Mouse (Mus musculus): ENCODE results near the gene Tsg101.
"Not testable (repeated sequence)": the region's sequence is repeated elsewhere in the genome, so short reads cannot be mapped to it uniquely, and the experiment has no call there.

Gene Tsg101

DNA sequence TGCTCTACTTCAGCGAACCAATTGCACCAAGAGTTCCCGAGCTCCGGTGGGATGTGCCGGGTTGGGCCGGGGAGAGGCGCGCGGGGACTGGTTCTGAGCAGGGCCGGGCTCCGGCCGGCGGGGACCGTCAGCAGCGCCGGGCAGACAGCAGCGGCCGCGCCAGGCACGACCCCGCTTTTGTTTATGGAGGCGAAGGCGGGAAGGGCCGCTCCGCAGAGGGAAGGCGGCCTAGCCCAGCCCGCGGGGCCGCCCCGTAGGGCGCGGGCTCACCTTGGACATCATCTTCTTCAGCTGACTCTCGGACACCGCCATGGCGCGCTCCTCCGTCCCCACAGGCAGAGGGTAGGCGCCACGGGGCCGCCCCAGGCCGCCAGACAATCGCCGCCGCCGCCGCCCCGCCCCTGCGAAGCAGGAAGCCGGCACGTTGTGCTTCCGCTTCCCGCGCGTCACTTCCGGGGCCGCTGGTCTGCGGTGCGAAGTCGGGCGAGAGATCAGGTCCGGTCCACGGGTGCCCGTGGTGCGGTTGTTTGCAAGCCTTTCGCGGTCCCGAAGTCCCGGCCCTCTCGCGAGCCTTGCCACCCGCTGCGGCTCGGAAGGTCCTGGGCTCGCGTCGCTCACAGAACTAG is at the start of gene Tsg101:
Gene Tsg101 (minus strand): TSS at position 419 of the 626 bp plus-strand sequence.
- DNase-seq (ENCODE audit: low read depth in 2 of 2, low spot score in 2 of 2), result peak; percentile 86

DNA sequence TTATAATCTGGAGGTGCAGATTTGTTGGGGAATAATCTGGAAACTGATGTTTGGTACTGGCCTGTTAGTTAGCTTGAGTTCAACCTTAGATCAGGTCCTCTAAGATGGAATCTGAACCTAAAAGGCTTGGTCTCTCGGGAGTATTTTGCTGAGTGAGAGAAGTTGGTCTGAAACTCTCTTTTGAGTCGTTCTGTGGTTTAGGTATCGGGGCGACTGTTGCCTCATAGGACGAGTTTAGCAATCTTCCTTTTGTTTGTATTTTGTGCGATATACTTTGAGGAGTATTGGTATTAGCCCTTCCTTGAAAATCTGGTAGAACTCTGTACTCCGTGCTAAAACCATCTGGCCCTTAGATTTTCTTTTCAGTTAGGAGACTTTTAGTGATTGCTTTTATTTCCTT is 44.3 kb upstream of the Tsg101 start:
- no peak for DNase-seq (ENCODE audit: low read depth in 2 of 2, low spot score in 2 of 2)

DNA sequence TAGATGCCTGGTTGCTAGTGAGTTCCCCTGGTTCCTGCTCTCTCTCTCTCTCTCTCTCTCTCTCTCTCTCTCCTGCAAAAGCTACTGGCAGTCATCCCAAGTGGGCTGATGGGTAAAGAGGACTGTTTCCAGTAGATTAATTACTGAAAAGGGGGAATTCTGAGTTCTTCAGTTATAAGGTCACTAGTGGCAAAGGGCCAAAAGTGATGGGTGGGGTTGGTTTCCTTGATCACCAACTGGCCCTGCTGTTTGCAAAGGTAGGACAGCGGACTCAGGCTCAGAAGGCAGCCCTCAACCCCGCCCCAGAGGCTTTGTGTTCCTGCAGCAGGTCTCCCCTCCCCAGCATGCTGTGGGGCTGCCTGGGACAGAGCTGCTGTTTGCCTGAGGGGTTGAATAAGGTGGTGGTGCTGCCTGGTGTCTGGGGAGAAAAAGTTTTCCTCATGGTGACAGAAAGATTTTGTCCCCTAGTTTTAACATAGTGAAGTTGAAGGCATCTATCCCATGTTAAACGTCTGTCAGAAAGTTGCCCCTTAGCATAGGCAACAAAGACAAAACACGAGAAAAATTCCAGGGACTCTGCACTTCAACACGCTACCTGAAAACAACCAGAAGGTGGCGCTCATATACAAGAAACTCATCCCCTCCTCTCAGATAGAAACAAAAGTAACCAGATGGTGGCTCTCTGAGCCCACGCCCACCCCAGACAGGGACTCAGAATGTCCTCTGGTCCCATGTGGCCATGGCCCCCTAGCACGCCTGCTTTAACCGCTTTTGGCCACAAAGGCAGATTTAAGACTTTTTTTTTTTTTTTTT is 43.2 kb upstream of the Tsg101 start:
- DNase-seq (ENCODE audit: low read depth in 2 of 2, low spot score in 2 of 2), result peak; percentile 44 to 67

DNA sequence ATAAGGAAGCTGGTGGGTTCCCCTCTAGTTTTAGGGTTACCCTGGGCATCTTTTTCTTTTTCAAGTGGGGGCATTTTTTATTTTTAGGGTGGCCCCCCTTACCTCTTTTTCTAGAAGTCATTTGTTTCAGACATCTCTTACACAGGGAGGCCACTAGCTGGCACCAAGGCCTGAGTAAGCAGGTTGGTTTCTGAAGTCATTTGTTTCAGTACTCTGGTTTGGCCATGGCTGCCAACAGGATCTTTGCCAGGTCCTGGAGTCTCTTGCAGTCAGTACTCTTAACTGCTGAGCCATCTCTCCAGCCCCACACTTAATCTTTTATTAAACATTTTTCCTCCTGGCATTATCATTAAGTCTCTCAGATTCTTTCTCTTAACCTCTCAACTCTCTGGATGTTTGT is 42.4 kb upstream of the Tsg101 start:
- DNase-seq (ENCODE audit: low read depth in 2 of 2, low spot score in 2 of 2), result no peak

DNA sequence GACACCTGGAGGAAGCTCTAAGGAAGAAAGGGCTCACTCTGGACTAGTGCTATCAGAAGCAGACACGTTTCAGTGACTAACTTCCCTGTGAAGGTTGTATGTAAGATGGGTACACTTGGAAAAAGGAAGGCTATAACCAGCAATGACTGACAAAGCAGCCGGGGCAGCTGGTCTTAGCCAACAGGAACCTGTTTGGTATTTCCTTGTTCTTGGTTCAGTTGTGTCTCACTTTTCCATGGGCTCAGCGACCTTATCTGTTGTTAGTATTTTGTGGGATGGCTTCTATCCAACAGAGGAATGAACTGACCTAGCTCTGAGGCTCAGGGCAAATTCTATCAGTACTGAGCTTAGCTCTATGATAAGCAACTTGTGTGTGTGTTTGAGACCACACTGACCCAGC is 41.2 kb upstream of the Tsg101 start:
- DNase-seq (ENCODE audit: low read depth in 2 of 2, low spot score in 2 of 2), result no peak

DNA sequence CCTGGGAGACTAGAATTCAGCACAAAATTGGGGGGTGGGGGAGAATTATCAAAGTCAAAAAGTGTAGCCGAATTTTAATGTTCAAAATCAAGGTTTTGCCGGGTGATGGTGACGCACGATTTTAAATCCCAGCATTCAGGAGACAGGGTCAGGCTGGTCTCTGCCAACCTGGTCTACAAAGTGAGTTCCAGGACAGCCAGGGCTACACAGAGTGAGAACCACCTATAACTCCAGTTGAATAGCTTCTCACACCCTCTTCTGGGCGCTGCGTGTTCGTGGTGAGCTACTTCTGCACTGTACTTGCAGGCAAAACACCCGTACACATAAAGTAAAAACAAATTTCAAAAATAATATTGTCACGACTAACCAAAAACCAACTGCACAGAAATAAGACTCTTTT is 39.1 kb upstream of the Tsg101 start:
- DNase-seq (ENCODE audit: low read depth in 2 of 2, low spot score in 2 of 2), result no peak

DNA sequence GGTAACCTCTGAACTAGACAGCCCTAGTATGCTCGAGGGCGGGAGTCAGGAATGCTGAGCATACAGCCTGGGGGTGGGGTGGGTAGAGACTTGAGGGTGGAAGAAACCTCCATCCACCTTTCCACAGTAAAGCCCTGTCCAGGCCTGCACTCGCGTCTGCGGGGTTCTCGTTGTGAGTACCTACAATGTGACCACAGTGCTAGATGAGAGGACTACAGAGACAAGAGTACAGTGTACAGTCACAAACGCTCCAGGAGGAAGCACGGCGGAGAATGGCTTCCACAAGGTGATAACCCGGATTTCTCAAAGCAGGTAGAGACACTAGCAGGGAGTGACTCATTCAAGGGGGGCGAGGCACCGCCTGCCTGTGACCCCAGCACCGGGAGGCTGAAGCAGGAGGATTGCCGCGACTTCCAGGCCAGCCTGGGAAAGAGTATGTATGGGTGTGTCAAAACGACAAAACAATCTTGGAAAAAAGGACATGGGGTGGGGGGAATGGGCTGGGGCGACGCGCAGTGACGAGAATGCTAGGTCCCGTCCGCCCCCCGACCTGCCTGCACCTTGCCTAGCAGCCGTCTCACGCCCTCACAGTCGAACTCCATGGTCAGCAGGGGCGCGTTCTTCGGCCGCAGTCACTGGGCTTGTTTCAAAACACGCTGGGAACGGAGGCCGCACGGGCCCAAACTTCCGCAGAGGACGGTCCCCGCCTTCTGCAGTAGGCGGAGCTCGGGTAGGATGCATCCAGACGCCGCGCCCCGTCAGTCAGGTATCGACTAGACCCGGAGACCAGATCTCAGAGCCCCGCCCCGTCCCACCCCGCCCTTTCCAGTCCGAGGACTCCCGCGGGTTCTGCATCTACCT is 38.3 kb upstream of the Tsg101 start, which contains the start of gene Uevld:
Gene Uevld (minus strand): TSS at position 697 of the 861 bp plus-strand sequence.
- DNase-seq (ENCODE audit: low read depth in 2 of 2, low spot score in 2 of 2), result peak; percentile 47 to 67

DNA sequence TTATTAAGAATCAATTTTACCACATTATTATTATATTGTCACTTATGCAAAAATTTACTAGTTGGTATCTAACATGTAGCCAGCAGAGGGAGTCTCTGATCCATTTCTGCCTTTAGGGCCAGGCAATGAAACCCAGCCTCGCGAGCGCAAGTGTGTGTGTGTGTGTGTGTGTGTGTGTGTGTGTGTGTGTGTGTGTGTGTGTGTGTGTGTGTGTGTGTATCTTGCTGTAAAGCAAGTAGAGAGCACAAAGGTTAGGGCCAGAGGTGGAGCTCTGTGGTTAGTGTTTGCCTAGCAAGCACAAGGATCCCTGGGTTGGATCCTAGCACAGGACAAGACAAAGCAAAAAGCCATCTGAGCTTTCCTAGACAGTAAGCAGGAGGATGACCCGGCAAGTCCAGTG is 16.1 kb upstream of the Tsg101 start:
- DNase-seq (ENCODE audit: low read depth in 2 of 2, low spot score in 2 of 2), result no peak

DNA sequence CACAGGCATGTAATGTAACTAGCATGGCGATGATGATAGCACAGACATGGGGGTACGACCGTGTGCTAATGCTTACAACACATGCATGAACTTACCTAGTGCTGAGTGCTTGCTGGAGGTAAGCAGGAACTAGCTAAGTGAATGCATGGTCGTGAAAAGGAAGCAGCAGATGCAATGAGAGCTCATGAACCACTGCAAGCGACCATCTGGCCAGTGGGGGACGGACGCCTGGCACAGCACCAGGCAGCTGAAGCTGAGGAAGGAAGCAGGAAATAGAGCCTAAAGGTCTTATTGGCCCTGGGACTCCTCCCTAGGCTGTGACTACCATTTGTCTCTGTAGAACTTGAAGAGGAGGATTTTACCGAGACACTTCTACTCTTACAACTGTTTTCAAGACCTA is 15.0 kb upstream of the Tsg101 start:
- no peak for DNase-seq (ENCODE audit: low read depth in 2 of 2, low spot score in 2 of 2)

DNA sequence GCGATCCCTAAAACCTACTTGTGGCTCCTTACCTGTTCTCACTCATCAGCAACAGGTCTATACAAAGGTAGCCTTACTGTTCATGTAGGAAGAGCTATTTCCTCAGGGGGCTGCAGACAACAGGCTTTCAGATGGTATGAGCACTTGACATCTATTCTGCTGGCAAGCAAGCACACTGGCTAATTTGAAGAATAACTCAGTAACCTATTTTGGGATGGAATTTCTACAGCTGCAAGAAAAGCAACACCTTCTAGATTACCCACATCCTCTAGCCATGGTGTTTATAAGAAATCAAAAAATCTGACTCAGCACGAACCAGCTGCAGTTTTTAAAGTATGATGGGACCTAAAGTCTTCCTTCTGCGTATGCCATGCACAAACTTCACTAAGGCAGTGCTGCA is 11.6 kb upstream of the Tsg101 start:
- no peak for DNase-seq (ENCODE audit: low read depth in 2 of 2, low spot score in 2 of 2)

DNA sequence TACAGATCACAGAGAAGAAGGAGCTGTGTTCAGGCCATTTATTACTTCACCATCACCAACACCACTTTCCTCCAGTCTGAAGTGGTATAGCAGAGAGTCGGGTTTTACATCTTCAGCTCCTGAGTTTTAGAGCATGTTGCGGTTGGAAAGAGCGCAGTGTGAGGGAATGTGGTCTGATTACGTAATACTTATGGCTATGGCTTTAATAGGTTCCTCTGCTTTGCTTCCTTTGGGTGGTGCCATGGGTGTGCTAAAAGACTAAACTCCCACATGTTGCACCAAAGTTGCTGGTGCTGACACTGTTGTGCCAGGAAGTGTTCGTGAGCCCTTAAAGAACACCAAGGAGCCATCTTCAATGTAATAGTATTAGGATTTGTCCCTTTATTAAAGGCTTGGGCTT is 8.5 kb upstream of the Tsg101 start:
- DNase-seq (ENCODE audit: low read depth in 2 of 2, low spot score in 2 of 2), result no peak

DNA sequence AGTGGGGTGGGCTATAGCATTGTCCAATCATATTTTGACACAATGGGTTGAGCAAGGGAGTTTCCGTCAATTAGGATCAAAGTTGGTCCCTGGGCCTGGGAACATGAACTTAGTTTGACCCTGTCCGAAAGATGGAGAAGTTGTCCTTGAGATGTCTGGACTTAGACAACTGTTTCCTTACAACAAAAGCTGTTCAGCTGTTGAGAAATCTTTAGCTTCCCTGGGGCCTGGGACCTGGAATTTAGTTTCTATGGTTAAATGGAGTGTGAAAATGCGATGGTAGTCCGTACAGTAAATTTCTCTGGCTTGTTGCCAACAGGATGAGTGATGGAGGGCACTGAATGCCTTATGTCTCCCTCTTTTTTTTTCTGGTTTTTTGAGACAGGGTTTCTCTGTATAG is 2.3 kb upstream of the Tsg101 start:
- DNase-seq (ENCODE audit: low read depth in 2 of 2, low spot score in 2 of 2), result no peak

DNA sequence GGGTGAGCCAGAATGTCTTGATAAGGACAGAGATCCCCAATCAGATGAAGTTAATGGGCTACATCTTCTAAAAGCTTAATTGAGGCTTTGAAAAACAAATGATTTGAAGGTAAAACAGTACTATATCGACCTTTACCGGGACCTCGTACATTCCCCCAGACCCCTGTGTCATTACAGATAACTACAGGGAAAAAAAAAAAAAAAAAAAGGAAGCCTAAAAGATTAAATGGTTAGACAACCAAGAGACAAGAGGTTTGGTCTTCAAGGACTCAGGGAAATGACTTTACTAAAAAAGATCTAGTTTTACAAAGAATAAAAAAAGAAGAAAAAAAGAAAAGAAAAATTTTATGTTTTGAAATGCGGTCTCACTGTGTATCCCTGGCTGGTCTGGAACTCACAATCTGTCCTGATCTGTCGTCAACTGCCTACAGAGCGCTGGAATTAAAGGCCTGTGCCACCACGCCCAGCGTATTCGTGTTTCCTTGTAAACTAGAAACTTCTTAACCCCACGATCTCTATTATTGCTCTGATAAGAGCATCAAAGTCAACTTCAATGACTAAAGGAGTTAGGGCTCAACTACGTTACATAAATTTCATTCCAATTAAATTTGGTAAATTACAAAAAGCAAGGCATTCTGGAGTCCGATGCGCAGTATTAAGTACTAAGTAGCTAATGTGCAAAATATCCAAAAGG is 944 bp downstream of the Tsg101 start:
- no peak for DNase-seq (ENCODE audit: low read depth in 2 of 2, low spot score in 2 of 2)

DNA sequence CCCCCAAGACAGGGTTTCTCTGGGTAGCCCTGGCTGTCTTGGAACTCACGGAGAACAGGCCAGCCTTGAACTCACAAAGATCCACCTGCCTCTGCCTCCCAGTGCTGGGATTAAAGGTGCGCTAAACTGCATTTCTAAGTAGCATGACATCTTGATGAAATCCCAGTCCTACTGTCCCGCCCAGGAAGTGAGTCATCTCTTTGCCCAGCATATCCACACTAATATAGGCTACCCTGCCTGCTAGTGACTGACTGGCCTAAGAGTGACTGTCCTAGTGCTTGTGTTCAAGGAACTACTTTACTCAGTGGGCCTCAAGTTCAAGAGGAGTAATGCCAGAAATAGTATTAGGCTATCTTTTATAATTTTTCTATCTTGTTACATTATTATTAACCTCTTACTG is 3.4 kb downstream of the Tsg101 start:
- no peak for DNase-seq (ENCODE audit: low read depth in 2 of 2, low spot score in 2 of 2)

DNA sequence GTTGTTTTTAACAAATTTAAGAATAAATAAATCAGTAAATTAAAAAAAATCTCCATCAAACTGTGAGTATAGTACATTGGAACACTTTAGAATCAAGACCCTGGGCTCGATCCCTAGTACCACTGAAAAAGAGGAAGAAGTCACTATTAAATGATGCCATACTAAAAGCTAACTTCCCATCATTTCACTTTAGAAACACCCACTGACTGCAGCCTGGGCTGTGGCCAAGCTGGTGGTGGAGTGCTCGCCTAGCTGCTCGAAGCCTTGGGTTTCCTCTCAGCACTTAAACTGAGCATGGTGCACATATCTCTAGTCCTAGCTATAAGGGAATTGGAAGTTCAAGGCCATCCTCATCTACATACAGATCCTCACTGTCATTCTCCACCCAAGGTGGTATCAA is 8.5 kb downstream of the Tsg101 start:
- DNase-seq (ENCODE audit: low read depth in 2 of 2, low spot score in 2 of 2), result no peak

DNA sequence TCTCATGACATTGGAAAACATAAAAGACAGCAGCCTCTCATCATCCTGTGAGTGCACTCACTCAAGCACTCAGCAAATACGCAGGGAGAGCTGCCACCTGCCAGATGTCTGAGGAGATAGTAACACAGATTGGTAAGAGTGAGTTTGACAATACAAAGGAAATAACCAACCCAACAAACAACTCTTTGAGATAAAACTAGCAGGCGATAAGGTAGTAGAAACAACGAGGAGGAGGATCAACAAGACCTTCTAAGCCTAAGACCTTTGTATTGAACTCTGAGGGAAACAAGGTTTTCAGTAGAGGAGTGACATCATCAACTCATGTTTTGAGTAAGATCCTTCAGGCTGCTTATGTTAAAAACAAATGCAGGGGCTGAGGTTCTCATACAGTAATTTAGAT is 20.4 kb downstream of the Tsg101 start:
- DNase-seq (ENCODE audit: low read depth in 2 of 2, low spot score in 2 of 2), result no peak

DNA sequence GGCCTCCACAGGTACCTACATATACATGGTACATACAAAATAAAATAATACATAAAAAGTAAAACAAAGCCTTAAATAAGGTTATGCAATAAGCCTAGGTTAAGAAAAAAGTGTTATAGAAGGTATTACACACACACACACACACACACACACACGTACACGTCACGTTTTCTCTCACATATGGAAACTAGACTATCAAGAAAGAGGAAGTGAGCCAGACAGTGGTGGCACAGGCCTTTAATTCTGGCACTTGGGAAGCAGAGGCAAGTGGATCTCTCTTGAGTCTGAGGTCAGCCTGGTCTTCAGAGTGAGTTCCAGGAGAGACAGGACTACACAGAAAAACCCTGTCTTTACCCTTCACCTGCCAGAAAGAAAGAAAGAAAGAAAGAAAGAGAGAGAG is 24.3 kb downstream of the Tsg101 start:
- no peak for DNase-seq (ENCODE audit: low read depth in 2 of 2, low spot score in 2 of 2)

DNA sequence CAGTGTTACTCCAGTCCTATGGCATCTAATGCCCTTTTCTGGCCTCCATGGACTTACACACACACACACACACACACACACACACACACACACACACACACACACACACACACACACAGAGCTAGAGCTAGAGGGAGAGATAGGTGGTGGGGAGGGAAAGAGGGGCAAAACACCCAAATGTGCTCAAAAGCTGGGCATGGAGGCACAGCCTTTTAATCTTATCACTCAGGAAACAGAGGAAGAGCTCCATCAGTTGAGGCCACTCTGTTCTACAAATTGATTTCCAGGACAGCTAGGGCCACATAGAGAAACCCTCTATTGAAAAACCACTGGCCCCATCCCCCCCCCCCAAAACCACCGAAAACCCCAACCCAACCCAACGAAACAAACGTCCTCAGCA is 36.5 kb downstream of the Tsg101 start:
- no peak for DNase-seq (ENCODE audit: low read depth in 2 of 2, low spot score in 2 of 2)

DNA sequence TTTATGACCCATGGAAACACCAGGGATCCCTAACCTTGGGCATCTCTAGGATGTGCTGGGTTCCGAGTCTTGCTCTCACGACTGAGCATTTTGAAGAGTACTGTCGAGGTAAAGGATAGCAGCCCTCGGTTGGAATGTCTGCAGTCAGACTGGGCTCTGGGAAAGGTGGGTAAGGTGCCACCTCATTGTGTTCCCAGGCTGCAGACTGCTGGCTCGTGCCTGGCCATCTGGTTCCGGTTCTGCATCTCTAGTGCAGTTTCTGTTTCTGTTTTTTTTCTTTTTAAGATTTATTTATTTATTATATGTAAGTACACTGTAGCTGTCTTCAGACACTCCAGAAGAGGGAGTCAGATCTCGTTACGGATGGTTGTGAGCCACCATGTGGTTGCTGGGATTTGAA is 37.8 kb downstream of the Tsg101 start:
- not testable (repeated sequence) for DNase-seq (ENCODE audit: low read depth in 2 of 2, low spot score in 2 of 2)

DNA sequence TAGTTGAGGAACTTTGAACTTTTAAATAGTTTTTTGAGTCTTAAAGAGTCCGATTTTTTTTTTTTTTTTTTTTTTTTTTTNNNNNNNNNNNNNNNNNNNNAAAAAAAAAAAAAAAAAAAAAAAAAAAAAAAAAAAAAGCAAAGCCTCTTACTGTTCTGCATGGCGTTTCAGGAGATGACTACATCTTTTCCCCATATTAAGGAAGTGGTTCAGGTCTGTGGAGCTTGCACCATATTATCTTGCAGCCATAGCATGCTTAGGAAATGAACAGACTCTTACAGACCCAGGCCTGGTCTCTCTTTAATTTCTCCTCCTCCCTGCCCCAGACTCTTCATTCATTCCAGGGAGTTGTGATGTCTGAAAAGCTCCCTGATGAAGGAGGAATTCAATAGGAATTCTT is 38.8 kb downstream of the Tsg101 start:
- DNase-seq (ENCODE audit: low read depth in 2 of 2, low spot score in 2 of 2), result no peak

DNA sequence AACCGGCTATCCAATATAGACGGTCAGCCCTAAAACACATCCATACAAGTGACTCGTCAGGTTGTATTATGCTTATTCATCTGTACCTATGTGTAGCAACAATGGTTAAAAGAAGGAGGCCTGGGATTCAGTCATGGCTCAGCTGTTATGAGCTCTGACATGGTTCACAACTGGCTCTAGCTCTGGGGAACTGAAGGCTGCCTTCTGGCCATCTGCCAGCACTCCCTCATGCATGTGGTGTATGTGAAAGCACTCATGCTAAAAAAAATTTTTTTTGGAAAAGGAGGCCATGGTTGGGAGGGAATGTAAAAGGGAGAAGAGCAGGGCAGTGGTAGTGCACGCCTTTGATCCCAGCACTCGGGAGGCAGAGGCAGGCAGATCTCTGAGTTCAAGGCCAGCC is 39.9 kb downstream of the Tsg101 start:
- DNase-seq (ENCODE audit: low read depth in 2 of 2, low spot score in 2 of 2), result no peak
